Mouse (Mus musculus): ENCODE measurements around the gene Itsn2.
A peak's percentile ranks its signal among the peaks of the same experiment; 100 is the strongest.
"Not testable (repeated sequence)": the region's sequence is repeated elsewhere in the genome, so short reads cannot be mapped to it uniquely, and the experiment has no call there.

The Itsn2 gene

DNA sequence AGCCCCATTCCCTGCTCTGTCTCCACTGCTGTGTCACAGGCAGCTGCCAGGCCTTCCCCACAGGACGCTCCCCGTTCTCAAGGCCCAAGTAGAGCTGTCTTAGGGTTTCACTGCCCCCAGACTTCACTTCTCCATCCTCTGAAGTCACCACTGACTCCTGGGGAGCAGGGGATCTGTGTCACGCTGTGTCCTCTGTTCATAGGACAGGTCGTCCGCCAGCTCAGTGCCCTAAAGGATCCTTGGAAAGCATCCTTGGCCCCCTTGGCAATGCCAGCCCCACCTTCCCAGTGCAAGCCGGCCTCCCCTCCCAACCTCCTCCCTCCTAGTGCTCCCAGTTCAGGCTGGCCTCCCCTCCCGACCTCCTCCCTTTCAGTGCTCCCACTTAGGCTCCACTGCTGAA lies 117.5 kb downstream of the Itsn2 start:
- no peak for DNase-seq

DNA sequence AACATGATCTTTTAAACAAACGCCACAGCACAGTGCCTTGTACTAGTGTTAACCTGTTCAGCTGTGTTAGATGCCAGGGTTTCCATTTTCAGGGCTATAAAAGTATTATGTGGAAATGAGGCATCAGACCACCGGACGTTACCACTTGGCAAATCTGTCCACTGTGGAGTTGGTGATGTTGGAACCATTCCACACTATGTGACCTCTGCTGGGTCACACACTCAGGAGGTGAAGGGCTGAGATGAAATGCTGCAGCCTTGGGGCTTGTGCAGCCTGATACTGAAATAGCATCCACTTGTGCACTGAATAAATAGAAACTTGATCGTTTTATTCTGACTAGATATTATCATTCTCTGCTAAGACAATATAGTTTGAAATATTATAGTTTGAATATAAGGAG lies 120.9 kb downstream of the Itsn2 start:
- DNase-seq, result no peak

DNA sequence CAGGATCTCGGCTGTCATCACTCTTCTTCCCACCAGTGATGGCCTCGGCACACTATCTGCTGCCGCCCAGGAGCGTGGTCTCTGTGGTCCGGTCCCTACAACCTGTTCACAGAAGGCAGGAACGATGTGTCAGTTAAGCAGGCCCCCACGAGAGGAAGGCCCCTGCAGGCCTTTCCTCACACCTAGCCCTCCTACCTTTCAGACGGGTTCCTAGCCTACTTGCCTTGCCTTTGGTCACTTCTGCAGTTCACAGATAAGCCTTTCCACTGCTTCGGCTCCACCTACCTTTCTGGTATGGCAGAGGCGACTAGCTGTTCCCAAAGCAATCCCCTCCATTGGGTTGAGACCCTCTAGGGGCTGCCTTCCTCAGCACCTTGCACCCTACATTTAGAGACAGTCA lies 123.2 kb downstream of the Itsn2 start:
- no peak for DNase-seq

DNA sequence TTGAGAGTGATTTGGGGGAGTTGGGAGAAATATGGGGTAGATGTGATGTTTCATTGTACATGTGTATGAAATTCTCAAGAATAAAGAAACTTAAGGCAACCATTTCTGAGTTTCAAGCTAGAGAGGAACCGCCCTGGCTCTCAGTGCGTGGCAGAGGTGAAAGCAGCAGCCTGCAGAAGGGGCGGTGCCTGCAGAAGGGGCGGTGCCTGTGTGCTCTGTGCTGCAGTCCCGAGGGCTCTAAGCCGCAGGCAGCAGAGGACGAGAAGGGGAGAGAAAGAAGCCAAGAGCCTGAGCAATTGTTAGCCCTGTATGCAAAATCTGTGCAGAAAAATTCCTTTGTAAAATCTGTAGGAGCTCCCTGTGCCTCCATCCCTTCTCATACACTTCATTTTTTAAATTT lies 125.0 kb downstream of the Itsn2 start:
- peak; percentile 25 for DNase-seq

DNA sequence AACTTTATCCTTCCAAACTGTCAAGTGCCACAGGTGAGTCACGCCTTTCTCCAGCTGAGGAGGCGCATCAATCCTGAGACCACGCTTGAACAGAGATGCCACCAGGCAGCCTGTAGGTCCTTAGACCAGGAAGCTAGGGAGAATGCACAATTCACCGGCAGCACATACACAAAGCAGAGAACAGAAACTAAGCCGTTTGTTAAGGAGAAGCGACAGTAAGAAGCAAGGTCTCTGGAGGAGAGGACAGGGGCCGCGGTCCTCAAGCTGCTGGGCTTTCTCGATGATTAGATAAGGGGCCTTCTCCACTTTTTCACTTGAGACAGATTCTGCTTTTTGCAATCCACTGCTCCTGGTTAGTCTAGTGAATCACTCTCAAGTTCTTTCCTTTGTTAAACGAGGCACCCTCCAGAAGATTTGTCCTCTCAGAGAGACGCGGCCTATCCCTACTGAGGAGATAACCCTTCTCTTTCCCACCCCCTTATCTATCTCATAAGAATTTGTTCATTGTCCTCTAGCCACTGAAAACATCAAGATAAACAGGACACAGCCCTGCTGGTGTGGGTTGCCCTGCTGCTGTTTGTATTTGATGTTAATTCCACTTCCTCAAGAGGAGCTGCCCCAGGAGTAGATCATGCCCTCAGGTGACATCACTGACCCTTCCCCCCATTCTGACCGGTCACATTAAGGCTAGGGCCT lies 126.8 kb downstream of the Itsn2 start:
- no peak for DNase-seq

DNA sequence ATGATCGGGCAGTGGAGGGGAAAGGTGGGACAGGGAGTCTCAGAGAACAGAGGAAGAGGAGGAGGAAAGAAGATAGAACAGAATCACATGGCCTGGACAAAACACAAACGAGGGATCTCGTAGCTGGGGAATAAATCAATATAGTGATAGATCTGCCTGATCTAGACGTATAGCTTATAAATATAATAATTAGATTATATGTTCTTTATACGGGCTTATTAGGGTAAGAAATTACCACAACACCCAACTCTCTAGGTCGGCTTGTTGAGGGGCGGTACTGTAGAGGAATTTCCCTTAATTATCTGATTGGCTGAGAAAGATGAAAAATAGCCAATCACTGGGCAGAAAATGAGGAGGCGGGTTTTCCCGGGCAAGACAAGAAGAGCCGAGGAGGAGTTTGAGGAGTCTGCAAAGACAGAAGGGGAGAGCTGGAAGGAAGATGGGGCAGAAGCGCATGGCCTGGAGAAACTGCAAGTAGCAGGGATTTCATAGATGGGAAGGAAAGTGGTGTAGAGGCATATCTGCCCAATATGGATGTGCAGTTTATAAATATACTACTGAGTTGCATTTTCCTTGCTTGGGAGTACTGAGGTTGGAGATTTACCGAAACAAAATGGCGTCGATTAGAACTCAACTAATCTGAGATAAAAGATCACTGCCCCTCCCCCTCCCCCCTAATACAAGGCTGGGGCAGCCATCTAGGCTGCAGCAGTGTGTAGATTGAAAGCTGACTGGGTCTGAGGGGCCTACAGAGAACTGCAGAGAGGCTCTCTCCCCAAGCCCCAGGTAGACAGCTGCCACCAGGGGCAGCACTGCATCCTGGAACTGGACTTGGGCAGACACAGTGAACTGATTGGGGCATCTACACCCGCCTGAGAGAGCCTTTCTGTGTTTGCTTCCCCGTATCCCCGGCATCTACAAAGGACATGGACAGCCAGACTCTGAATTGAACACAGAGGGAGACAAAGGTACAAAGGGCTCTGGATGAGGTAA lies 127.6 kb downstream of the Itsn2 start:
- no peak for DNase-seq

DNA sequence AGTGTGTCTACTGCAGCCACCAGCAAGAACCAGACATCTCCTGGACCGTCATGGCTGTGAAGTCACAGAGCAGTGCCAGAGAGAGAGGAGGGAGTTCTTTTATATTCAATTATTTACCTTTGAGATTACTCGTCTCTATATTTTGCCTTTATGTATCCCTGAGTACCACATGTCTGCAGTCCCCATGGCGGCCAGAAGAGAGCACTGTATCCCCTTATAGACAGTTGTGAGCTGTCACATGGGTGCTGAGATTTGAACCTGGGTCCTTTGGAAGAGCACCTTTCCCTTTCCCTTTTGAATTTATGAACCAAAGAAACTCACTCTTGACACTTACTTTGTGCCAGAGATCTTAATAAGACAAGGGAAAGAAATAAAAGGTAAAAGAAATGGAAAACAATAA lies 136.7 kb downstream of the Itsn2 start:
- no peak for DNase-seq

DNA sequence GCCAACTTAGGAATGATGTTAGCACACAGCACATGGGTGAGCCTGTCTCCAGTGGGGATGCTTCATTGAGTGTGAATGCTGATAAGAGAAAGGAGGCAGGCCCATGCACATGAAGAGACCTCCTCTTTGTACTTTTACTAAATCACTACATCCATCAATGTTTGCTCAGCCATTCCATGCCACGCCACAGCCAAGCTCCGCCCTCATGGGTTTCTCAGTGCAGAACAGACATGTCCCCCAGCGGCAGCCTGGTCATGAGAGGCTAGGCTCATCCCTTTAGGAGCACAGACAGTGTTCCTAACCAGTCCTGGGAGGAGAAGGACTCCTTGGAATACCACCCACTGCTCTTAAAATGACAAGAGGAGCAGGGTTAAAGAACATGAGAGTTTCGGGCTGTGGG lies 139.2 kb downstream of the Itsn2 start:
- no peak for DNase-seq

DNA sequence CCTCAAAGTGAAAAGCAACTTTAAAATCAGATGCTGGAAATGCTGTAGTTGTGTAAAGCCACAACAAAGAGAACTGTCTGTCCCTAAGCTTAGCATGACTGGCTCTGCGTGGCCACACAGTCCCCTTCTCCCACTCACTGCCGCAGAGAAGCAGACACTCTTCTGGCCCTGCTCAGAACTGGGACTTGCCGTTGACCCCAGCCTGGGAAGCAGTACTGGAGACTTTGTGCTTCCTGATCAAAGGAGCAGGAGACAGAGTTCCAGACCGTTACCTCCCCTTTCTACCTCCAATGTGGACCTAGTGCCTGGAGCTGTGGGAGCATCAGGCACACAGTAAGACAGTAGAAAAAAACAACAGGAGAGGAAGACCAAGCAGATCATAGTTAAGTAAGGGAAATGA lies 139.9 kb downstream of the Itsn2 start:
- DNase-seq, result no peak

DNA sequence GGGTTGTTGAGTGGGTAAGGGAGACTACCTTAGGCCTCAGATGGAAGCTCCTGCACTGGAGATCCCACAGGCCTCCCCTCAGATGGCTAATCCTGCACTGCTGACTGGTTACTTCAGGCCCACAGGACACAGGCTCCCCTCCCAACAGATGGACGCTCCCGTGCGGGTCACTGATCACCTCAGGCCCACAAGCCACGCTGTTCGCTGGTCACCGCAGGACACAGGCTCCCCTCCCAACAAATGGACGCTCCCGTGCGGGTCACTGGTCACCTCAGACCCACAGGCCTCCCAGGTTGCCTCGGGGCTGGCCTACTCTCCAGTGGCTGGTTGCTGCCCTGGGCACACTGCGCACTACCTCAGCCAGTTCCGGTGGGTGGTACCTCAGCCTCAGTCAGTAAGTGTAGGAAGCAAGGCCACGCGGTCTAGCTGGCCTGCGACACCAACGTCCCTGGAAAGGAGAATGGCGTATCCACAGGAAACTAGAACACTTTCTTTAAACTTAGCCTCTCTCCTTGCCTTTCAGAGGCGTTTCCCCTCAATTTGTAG lies 145.7 kb downstream of the Itsn2 start, which contains the start of gene Fam228a:
Gene Fam228a (minus strand): TSS at position 400 of the 546 bp plus-strand sequence.
- no peak for DNase-seq

DNA sequence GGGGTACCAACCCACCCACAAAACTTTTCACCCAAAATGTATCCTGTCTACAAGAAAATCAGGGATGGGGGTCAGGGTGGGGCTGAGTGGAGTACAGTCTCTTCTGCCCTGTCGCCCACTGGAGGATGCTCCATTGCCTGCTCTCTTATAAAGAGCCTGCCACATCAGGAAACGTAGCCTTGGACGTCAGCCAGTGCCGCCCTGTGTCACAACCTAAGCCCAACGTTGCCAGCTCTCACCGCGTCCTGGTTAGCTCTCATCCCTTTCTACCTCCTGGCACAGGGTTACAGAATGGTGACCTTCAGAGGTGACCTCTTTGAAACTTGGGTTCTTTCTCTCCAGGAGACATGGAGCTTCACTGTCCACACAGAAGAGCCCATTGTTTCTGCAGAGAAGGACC lies 148.4 kb downstream of the Itsn2 start:
- no peak for DNase-seq

DNA sequence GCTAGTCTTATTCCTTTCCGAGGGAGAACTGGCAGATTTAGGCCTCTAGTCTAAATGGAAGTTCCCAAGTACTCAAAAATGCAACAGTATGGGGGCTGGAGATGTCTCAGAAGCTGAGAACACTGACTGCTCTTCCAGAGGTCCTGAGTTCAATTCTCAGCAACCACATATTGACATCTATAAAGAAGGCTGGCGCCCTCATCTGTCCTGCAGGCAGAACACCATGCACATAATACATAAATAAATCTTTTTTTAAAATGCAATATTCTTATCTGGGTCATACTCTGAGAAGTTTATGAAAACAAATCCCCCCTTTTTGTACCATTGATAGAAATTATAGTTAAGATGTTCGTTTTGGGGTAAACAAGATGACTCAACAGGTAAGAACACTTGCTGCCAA lies 149.7 kb downstream of the Itsn2 start:
- no peak for DNase-seq

DNA sequence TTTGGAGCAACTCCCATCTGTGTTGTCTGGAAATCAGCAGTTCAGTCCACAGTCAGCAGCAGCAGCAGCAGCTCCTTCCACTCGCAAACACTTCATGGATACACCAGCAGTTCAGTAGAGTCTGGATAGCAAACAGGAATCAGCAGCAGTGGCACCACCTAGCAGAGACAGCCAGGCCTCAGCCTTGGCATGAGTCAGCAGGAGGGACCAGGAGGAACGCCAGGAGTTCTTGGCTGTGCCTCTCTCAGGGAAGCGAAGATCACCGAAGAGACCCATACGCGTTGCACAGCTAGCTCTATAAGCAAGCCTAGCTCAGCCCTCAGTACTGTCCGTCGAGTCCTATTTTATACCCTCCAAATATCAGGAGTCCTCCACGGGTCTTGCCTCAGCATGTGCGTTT lies 152.0 kb downstream of the Itsn2 start:
- no peak for DNase-seq

DNA sequence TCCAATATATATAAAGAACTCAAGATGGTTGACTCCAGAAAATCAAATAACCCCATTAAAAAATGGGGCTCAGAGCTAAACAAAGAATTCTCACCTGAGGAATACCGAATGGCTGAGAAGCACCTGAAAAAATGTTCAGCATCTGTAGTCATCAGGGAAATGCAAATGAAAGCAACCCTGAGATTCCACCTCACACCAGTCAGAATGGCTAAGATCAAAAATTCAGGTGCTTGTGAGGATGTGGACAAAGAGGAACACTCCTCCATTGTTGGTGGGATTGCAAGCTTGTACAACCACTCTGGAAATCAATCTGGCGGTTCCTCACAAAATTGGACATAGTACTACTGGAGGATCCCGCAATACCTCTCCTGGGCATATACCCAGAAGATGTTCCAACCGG lies 162.0 kb downstream of the Itsn2 start:
- not testable (repeated sequence) for DNase-seq

DNA sequence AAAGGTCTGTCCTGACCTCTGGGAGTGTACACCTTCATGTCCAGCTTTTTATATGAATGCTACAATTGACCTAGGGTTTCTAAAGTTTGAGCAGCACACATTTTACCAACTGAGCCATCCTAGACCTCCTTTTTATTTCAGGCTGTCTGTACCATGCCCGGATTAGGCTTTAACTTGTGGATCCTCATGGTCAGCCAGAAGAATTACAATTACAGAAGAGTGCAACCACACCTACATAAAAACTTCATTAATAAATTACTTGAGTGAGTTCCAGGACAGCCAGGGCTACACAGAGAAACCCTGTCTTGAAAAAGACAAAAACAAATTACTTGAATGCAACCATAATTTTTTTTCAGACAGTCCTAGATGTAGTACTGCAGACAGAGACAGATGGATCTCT lies 164.6 kb downstream of the Itsn2 start:
- DNase-seq, result no peak
